Mouse (Mus musculus) thymus, adult 2 months (tissue): ENCODE measurements around the gene Boll. TPM values are rescaled to one million over a fixed set of nuclear protein-coding genes. Genes with fewer than 3 reads are reported as not detected.

Experiments used
- DNase-seq: peaks from one replicate; pipeline ENCODE4 v3.0.0; 2021
- H3K27ac ChIP-seq: fragments of 200-500 bp; 2 replicates; pipeline ENCODE4 v1.5.1; 2012; ENCODE audit warnings: low read length, control low read depth; ENCODE audit not compliant: control insufficient read depth, insufficient read depth
- H3K27me3 ChIP-seq: fragments of 200-500 bp; 2 replicates; pipeline ENCODE4 v1.6.1; 2012; ENCODE audit warnings: mild to moderate bottlenecking, low read length, moderate library complexity, mixed read lengths; ENCODE audit not compliant: control insufficient read depth, insufficient read depth
- H3K36me3 ChIP-seq: fragments of 200-500 bp; 2 replicates; pipeline ENCODE4 v1.6.1; 2012; ENCODE audit warnings: mild to moderate bottlenecking, low read length, moderate library complexity; ENCODE audit not compliant: control insufficient read depth, insufficient read depth
- H3K4me1 ChIP-seq: fragments of 200-500 bp; replicated peaks from 2 replicates; pipeline ENCODE4 v1.6.1; 2012; ENCODE audit warnings: low read length; ENCODE audit not compliant: control insufficient read depth, insufficient read depth
- H3K4me3 ChIP-seq: fragments of 200-500 bp; 2 replicates; pipeline ENCODE4 v1.5.1; 2012; ENCODE audit warnings: mild to moderate bottlenecking, low read length, control low read depth, moderate library complexity; ENCODE audit not compliant: control insufficient read depth, insufficient read depth
- CTCF ChIP-seq: fragments of 200-500 bp; IDR thresholded peaks from 2 replicates; pipeline ENCODE4 v1.5.1; 2012; ENCODE audit warnings: mild to moderate bottlenecking, control low read depth, low read length, moderate library complexity, borderline replicate concordance; ENCODE audit not compliant: control insufficient read depth, poor library complexity, insufficient read depth; ENCODE audit errors: extremely low read depth
- POLR2A ChIP-seq: fragments of 200-500 bp; IDR thresholded peaks from 2 replicates; pipeline ENCODE4 v1.6.1; 2012; ENCODE audit warnings: mild to moderate bottlenecking, low read length, control low read depth, moderate library complexity; ENCODE audit not compliant: control insufficient read depth, poor library complexity, insufficient read depth; ENCODE audit errors: extremely low read depth
- WGBS: fragments of 180-500 bp; shearing (Covaris S2); methylation state at CpG from one replicate; pipeline ENCODE4 v1.1.7; 2018; 5-methylcytosine and 5-hydroxymethylcytosine counted together
- polyA plus RNA-seq: library from polyadenylated mRNA; depleted of rRNA; stranded (reverse); fragments of >200 nt; gene quantifications from 2 replicates; pipeline ENCODE4 v1.2.3, GENCODE M21; 2012; rRNA removed

The Boll gene
- polyA plus RNA-seq, 1 experiment: 1.3 TPM

DNA sequence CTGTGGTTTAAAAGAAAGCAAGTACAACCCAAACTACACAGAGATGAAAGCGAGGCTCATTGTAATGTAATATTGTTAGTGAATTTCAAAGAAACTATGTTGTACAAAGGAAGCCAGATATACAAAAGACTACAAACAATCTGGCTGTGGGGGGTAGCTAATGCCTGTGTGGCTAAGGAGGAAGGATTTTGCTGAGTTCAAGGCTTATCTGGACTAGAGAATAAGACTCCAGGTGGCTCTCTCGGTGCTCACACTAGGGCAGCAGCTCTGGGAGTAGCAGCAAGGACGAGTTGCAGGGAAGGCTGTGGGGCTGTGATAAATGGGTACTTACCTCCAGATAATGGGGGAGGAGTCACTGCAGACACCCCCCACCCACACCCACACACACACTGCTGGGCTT is 164.6 kb downstream of the Boll start:
- DNase-seq: no peak
- Histone ChIP-seq H3K4me3 (no peak overlapping the region), H3K4me1 (peaks cover 15% of the 10 kb centered on the region), H3K27me3 (no peaks in the 10 kb centered on the region), H3K27ac (no peak overlapping the region), H3K36me3 (no peaks in the 10 kb centered on the region)
- WGBS: 72% methylated on average over 3 of the region's 3 CpGs
- no peak for TF ChIP-seq CTCF
- TF ChIP-seq POLR2A: no peak

Other genes with a start within 250 kb of the Boll start
- 10.7 and 12.4 TPM in 2 replicates for gene Mob4, start 232.2 kb downstream of the Boll start, polyA plus RNA-seq
- gene Rftn2, start 136.7 kb downstream of the Boll start, polyA plus RNA-seq: 0.48 and 0.55 TPM in 2 replicates
- 4.9 and 5.6 TPM in 2 replicates for gene Mars2, start 126.3 kb downstream of the Boll start, polyA plus RNA-seq
- gene Plcl1, start 42.5 kb upstream of the Boll start, polyA plus RNA-seq: 2.7 and 3.8 TPM in 2 replicates